Mouse (Mus musculus) lung, embryonic 16.5 days (tissue): ENCODE measurements at regions not wholly inside any gene's neighbourhood (a gene's known extent, or its start where the extent isn't known, plus 50 kb on each side); places are given as distances from the start of the nearest gene placed in this dataset.
A peak's percentile ranks its signal among the peaks of the same experiment; 100 is the strongest.

Source experiments
- ATAC-seq: fragments of 200-750 bp; cut with Nextera tagmentation; 2 replicates; pipeline ENCODE4 v1.8.0; 2017; ENCODE audit warnings: low read depth, mild to moderate bottlenecking, moderate library complexity
- H3K27ac ChIP-seq: fragments of 300-500 bp; sonication (generic); 2 replicates; pipeline ENCODE4 v1.5.1; 2014; ENCODE audit warnings: mild to moderate bottlenecking, control low read depth, low read length
- H3K27me3 ChIP-seq: fragments of 300-500 bp; sonication (generic); 2 replicates; pipeline ENCODE4 v1.6.1; 2014; ENCODE audit warnings: low read depth, low read length, mixed read lengths; ENCODE audit not compliant: control insufficient read depth, insufficient read depth
- H3K36me3 ChIP-seq: fragments of 300-500 bp; sonication (generic); 2 replicates; pipeline ENCODE4 v1.6.1; 2014; ENCODE audit warnings: low read length; ENCODE audit not compliant: control insufficient read depth, insufficient read depth
- H3K4me1 ChIP-seq: fragments of 300-500 bp; sonication (generic); replicated peaks from 2 replicates; pipeline ENCODE4 v1.6.1; 2014; ENCODE audit warnings: low read length, mixed read lengths; ENCODE audit not compliant: control insufficient read depth, insufficient read depth
- H3K4me2 ChIP-seq: fragments of 300-500 bp; sonication (generic); 2 replicates; pipeline ENCODE4 v1.6.1; 2014; ENCODE audit warnings: low read depth, low read length, control low read depth
- H3K4me3 ChIP-seq: fragments of 300-500 bp; sonication (generic); 2 replicates; pipeline ENCODE4 v1.5.1; 2014; ENCODE audit warnings: mild to moderate bottlenecking, low read length, control low read depth
- H3K9ac ChIP-seq: fragments of 300-500 bp; sonication (generic); 2 replicates; pipeline ENCODE4 v1.6.1; 2014; ENCODE audit warnings: low read length, control low read depth
- H3K9me3 ChIP-seq: fragments of 300-500 bp; sonication (generic); 2 replicates; pipeline ENCODE4 v1.6.1; 2016; ENCODE audit warnings: low read length; ENCODE audit not compliant: control insufficient read depth
- WGBS: fragments of 180-500 bp; shearing (Covaris S2); extraction: QIAGEN DNeasy Blood & Tissue Kit; methylation state at CpG from one replicate; pipeline ENCODE4 v1.1.7; 2014; 5-methylcytosine and 5-hydroxymethylcytosine counted together

DNA sequence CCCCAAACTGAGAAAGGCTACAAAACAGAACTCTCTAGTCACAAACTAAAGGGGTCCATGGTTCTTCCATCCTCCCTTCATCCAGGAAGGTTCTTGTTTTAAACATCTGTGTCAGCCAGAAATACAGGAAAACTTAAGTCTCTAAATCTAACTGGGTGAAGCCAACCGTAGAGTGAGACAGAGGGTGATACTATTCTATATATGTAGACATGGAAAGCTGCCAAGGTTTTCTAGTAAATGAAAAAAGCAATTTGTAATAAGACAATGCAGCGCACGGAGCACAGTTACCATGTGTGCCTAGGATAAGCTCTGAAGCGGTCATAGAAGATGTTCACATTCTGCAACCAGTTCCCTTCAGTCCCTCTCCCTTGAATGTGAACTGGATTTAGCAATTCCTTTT lies 55.4 kb downstream of the Ppp1r3c start:
- Histone ChIP-seq H3K4me1 (peaks cover 41% of the 10 kb centered on the region), H3K9ac (no peak overlapping the region), H3K36me3 (no peaks in the 10 kb centered on the region), H3K4me3 (no peak overlapping the region), H3K9me3 (no peaks in the 10 kb centered on the region), H3K27ac (peak overlapping the region; percentile 31), H3K27me3 (no peaks in the 10 kb centered on the region), H3K4me2 (no peak overlapping the region)
- ATAC-seq, result 0 out of 2 replicates have a peak, but pooled peaks have one; percentile 37
- WGBS, result 41% methylated on average over 4 of the region's 4 CpGs

DNA sequence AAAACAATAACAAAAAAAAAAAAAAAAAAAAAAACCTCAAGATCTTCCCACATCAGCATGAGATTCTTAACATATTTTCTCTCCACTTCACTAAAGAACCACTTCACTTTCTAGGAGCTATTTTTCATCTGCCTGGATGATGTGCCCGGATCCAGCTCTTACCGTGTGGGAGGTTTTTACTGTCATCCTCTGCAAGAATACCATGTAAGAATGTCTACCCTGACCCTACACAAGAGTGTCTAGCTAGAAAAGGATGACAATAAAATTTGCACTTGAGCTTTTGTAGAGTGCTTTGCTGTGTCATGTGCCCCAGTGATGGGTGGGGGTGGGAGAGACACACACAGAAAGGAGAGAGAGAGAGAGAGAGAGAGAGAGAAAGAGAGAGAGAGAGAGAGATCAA lies 56.1 kb downstream of the Ppp1r3c start:
- no peak for ATAC-seq
- 37% methylated on average over 2 of the region's 2 CpGs for WGBS
- peaks cover 41% of the 10 kb centered on the region for H3K4me1 ChIP-seq

DNA sequence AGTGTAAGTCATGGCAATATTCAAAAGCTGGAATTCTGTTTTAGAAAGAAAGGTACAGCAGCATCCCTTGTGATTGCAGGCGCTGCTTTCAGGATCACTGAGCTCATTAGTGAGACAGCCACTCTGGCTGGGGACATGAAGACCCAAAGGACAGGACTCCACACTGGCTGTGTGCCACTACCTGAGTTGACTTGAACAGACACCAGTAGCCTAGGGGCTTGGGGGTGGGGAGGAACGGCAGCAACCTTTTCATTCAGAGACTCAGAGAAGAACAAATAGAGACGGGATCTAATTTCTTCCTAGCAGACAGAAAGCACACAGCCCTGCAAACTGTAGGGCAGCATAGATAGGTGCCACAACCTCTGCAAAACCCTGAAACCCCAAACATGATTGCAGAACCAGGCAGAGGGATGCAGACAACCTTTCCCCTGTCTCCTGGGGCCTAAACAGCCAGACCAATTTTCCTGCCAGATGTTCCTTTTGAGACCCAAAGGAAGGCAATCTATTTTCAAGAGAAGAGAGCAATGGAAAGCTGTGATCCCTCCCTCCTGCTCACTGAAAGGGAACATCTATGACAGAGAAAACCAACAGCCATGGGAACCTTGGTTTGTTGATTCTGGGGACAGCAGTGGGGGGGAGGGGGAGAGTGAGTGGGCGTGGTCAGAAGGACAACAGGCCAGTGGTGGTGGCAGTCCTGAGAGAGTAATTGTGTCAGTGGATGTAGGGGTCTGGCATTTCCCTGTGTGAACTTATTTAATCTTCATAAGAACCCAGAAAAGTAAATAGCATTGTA lies 57.2 kb downstream of the Ppp1r3c start:
- Histone ChIP-seq H3K4me3 (no peak overlapping the region), H3K4me1 (peaks cover 41% of the 10 kb centered on the region), H3K9ac (peak overlapping the region; percentile 45; the same call in 1 of the 2 replicates), H3K27ac (peak overlapping the region; percentile 78), H3K27me3 (no peaks in the 10 kb centered on the region), H3K4me2 (no peak overlapping the region), H3K9me3 (no peaks in the 10 kb centered on the region), H3K36me3 (no peaks in the 10 kb centered on the region)
- no peak for ATAC-seq
- WGBS, result 32% methylated on average over 4 of the region's 4 CpGs

More for the DNA sequence above, 56.1 kb downstream of the Ppp1r3c start:
- Histone ChIP-seq H3K9me3 (no peaks in the 10 kb centered on the region), H3K9ac (no peak overlapping the region), H3K4me2 (no peak overlapping the region), H3K4me3 (no peak overlapping the region), H3K27ac (no peak overlapping the region), H3K36me3 (no peaks in the 10 kb centered on the region), H3K27me3 (no peaks in the 10 kb centered on the region)

- 68% methylated on average over 7 of the region's 7 CpGs for WGBS
- Histone ChIP-seq H3K27me3 (no peaks in the 10 kb centered on the region), H3K4me3 (no peak overlapping the region), H3K4me2 (no peak overlapping the region), H3K4me1 (peaks cover 41% of the 10 kb centered on the region), H3K9ac (no peak overlapping the region), H3K36me3 (no peaks in the 10 kb centered on the region), H3K27ac (peak overlapping the region; percentile 65; the same call in 1 of the 2 replicates), H3K9me3 (no peaks in the 10 kb centered on the region)
- no peak for ATAC-seq
These were observed 57.9 kb downstream of the Ppp1r3c start for GRCm38 (mm10) chr19:36678382-36679027.

DNA sequence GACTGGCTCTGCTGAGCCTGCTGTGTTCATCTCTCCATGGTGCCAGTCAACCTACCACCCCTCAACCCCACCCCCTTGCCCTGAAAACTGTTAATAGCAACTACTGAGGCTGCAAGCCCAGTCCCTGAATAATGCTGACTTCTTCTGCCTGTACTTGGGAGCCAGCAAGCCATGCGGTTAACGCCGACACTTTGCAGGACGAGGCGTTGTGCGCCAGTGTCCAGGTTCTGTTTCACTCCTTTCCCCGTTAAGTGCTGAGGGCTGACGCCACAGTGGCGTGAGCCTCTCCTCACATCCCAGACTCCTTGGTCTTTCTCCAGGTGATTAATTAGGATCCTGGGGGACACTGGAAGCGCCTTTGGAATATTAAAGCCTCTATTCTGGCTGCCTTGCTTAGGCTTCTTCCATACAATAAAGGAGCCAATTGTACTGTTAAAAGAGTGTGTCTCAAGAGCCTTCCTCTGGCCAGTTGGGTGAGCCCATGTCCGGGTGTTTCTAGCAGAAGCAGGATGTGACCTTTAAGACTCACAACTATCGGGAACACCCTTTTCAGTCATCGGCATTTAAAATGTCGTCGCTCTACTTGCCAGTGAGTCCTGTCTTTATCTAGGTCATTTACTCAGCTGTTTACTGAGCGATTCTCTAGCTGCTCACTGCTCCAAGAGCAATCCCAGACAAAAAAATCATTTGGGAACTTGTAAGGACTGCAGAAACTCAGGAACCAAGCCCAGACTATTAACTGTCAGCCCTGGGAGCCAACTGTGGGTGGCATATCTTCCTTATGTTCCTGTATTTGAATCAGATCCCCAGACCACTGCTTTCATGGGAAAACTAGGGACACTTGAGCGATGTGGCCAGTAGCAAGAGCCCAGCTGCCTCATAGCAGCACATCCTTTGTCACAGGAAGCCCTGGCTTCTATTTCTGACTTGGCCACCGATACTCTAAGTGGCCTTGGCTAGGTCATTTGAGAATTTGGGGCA lies 59.1 kb downstream of the Ppp1r3c start:
- no peak overlapping the region for H3K4me3 ChIP-seq
- peaks cover 41% of the 10 kb centered on the region for H3K4me1 ChIP-seq
- 0 out of 2 replicates have a peak overlapping the region, but pooled peaks have one; percentile 25 for H3K9ac ChIP-seq

GRCm38 (mm10) chr19:36674946-36675345 lies 61.5 kb downstream of the Ppp1r3c start:
- Histone ChIP-seq H3K9me3 (no peaks in the 10 kb centered on the region), H3K4me1 (peaks cover 28% of the 10 kb centered on the region), H3K27ac (no peak overlapping the region), H3K27me3 (no peaks in the 10 kb centered on the region), H3K4me2 (no peak overlapping the region), H3K36me3 (no peaks in the 10 kb centered on the region), H3K9ac (no peak overlapping the region), H3K4me3 (no peak overlapping the region)
- ATAC-seq, result no peak
- WGBS, result 69% methylated on average over 4 of the region's 4 CpGs

More for the DNA sequence above, 59.1 kb downstream of the Ppp1r3c start:
- no peaks in the 10 kb centered on the region for H3K27me3 ChIP-seq
- peak overlapping the region; percentile 65 for H3K27ac ChIP-seq
- WGBS, result 53% methylated on average over 18 of the region's 18 CpGs
- no peaks in the 10 kb centered on the region for H3K36me3 ChIP-seq
- peak; percentile 46 for ATAC-seq
- H3K4me2 ChIP-seq, result no peak overlapping the region
- H3K9me3 ChIP-seq, result no peaks in the 10 kb centered on the region

GRCm38 (mm10) chr19:36670813-36671212 lies 65.6 kb downstream of the Ppp1r3c start:
- H3K4me3 ChIP-seq, result no peak overlapping the region
- no peaks in the 10 kb centered on the region; the same call in 1 of the 2 replicates for H3K4me1 ChIP-seq
- H3K9ac ChIP-seq, result no peak overlapping the region
- no peaks in the 10 kb centered on the region for H3K9me3 ChIP-seq
- no peak overlapping the region for H3K27ac ChIP-seq
- H3K4me2 ChIP-seq, result no peak overlapping the region
- H3K27me3 ChIP-seq, result no peaks in the 10 kb centered on the region
- no peaks in the 10 kb centered on the region for H3K36me3 ChIP-seq
- 56% methylated on average over 7 of the region's 7 CpGs for WGBS
- no peak for ATAC-seq
